Mouse (Mus musculus): ENCODE data around the gene Tacr2. TPM values are rescaled to one million over a fixed set of nuclear protein-coding genes. Genes with fewer than 3 reads are reported as not detected.

The Tacr2 gene
- polyA plus RNA-seq, 1 experiment from 2014 or later, result not detected

DNA sequence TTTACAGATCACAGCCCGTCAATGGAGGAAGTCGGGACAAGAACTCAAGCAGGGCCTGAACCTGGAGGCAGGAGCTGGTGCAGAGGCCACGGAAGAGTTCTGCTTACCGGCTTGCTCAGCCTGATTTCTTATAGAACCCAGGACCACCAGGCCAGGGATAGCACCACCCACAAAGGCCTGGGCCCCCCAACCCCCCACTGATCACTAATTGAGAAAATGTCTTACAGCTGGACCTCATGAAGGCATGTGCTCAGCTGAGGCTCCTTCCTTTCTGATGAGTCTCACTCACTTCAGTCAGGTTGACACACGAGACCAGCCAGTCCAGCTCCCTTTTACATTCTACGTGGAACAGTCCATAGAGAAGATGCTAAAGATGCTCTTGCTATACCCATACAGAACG, 26.4 kb upstream of the Tacr2 start:
- WGBS, result 75% methylated on average over 7 of the region's 7 CpGs
- Histone ChIP-seq H3K4me3 (ENCODE audit: control insufficient read depth in 1 of 2, insufficient read depth in 1 of 2, low read depth in 1 of 2, low read length in 2 of 2) (no peak overlapping the region), H3K27ac (replicated peaks in 1 of 2; ENCODE audit: control insufficient read depth in 1 of 2, insufficient read depth in 1 of 2, low read depth in 2 of 2, low read length in 2 of 2) (no peak overlapping the region), H3K4me1 (ENCODE audit: control insufficient read depth in 2 of 2, insufficient read depth in 2 of 2, low read length in 2 of 2) (peaks cover 0 to 5% of the 10 kb centered on the region in 2 experiments; a peak in 1 of 4 replicates), H3K36me3 (ENCODE audit: control insufficient read depth, insufficient read depth, low read length) (no peaks in the 10 kb centered on the region), H3K27me3 (ENCODE audit: control insufficient read depth, insufficient read depth, low read length) (no peaks in the 10 kb centered on the region), H3K4me2 (ENCODE audit: low read length) (no peak overlapping the region), H3K9me3 (ENCODE audit: control insufficient read depth, low read length) (no peaks in the 10 kb centered on the region), H3K9ac (ENCODE audit: low read length) (no peak overlapping the region)
- no peak for ATAC-seq (ENCODE audit: insufficient number of reproducible peaks, insufficient read depth, low FRiP score, low read depth)

- WGBS, result 74% methylated on average over 6 of the region's 6 CpGs
- H3K27me3 ChIP-seq (ENCODE audit: control insufficient read depth, insufficient read depth, low read length), result no peaks in the 10 kb centered on the region
- H3K36me3 ChIP-seq (ENCODE audit: control insufficient read depth, insufficient read depth, low read length), result no peaks in the 10 kb centered on the region
- no peaks in the 10 kb centered on the region for H3K9me3 ChIP-seq (ENCODE audit: control insufficient read depth, low read length)
- peaks cover 4 to 5% of the 10 kb centered on the region in 2 experiments; a peak in 2 of 4 replicates for H3K4me1 ChIP-seq (ENCODE audit: control insufficient read depth in 2 of 2, insufficient read depth in 2 of 2, low read length in 2 of 2)
- no peak overlapping the region for H3K4me3 ChIP-seq (ENCODE audit: control insufficient read depth in 1 of 2, insufficient read depth in 1 of 2, low read depth in 1 of 2, low read length in 2 of 2)
- H3K27ac ChIP-seq (replicated peaks in 1 of 2; ENCODE audit: control insufficient read depth in 1 of 2, insufficient read depth in 1 of 2, low read depth in 2 of 2, low read length in 2 of 2), result no peak overlapping the region
- H3K9ac ChIP-seq (ENCODE audit: low read length), result no peak overlapping the region
- no peak for ATAC-seq (ENCODE audit: insufficient number of reproducible peaks, insufficient read depth, low FRiP score, low read depth)
- H3K4me2 ChIP-seq (ENCODE audit: low read length), result no peak overlapping the region
These were observed 24.1 kb upstream of the Tacr2 start for GRCm38 (mm10) chr10:62228126-62228525.

DNA sequence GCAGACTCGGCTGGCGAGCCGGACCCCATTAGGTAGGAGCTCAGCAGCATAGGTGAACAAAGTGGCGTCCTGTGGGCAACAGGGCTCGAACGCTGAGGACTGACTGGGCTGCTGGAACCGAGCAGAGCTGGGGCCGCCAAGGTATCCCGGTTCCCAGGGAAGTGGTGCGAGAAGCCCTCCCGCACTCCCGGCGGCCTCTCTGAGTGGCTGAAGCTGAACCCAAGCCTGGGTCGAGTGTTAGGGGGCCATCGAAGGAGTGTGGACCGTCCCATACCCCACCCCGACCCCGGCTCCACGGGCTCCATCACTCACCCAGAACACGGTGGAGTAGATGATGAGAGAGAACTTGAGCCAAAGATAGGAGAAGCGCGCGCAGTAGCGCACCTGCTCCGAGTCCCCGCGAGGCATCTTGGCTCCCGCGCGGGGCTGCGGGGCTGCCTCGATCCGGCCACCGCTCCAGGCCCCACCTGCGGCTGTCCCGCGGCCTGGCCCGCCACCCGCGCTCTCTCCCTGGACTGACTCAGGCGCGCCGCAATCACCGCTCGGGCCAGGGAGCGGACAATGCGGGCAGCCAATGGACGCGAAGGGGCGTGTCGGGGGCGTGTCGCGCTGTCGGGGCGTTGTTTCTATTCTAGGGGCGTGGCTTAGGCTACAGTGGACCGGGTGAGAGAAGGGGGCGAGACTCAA, 21.4 kb upstream of the Tacr2 start, which contains the start of gene Tspan15:
Gene Tspan15, minus strand, starts transcription at position 544 of the 687 bp plus-strand sequence.
- Histone ChIP-seq H3K27ac (replicated peaks in 1 of 2; ENCODE audit: control insufficient read depth in 1 of 2, insufficient read depth in 1 of 2, low read depth in 2 of 2, low read length in 2 of 2) (no peak within 1 kb of the TSS), H3K9ac (ENCODE audit: low read length) (peak within 1 kb of the TSS; percentile 70), H3K9me3 (ENCODE audit: control insufficient read depth, low read length) (no peaks in the 10 kb centered on the region), H3K4me1 (ENCODE audit: control insufficient read depth in 2 of 2, insufficient read depth in 2 of 2, low read length in 2 of 2) (peaks cover 4 to 5% of the 10 kb centered on the region in 2 experiments; a peak in 2 of 4 replicates), H3K27me3 (ENCODE audit: control insufficient read depth, insufficient read depth, low read length) (no peaks in the 10 kb centered on the region), H3K4me3 (ENCODE audit: control insufficient read depth in 1 of 2, insufficient read depth in 1 of 2, low read depth in 1 of 2, low read length in 2 of 2) (peak within 1 kb of the TSS; percentile 60), H3K36me3 (ENCODE audit: control insufficient read depth, insufficient read depth, low read length) (no peaks in the 10 kb centered on the region), H3K4me2 (ENCODE audit: low read length) (peak within 1 kb of the TSS; percentile 99)
- under 1% methylated on average over 59 of the region's 59 CpGs for WGBS
- ATAC-seq (ENCODE audit: insufficient number of reproducible peaks, insufficient read depth, low FRiP score, low read depth), result peak; percentile 96

DNA sequence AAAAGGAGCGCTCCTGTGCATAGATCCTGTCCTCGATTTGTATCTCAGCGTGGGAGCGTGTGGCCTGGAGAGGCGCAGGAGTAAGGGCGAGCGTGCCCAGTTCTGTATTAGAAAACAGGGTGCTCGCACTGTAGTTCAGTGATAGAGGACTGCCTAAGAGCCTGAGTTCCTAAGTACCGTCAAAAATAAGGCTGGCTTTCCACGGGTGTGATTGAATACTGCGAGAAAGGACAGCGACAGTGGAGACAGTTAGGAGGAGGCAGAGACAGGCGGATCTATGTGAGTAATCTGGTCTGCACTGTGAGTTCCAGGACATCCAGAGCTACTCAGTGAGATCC, 20.9 kb upstream of the Tacr2 start:
- Histone ChIP-seq H3K27me3 (ENCODE audit: control insufficient read depth, insufficient read depth, low read length) (no peaks in the 10 kb centered on the region), H3K4me1 (ENCODE audit: control insufficient read depth in 2 of 2, insufficient read depth in 2 of 2, low read length in 2 of 2) (peaks cover 4 to 5% of the 10 kb centered on the region in 2 experiments; a peak in 2 of 4 replicates), H3K4me3 (ENCODE audit: control insufficient read depth in 1 of 2, insufficient read depth in 1 of 2, low read depth in 1 of 2, low read length in 2 of 2) (peak overlapping the region; percentile 60), H3K27ac (replicated peaks in 1 of 2; ENCODE audit: control insufficient read depth in 1 of 2, insufficient read depth in 1 of 2, low read depth in 2 of 2, low read length in 2 of 2) (no peak overlapping the region), H3K9ac (ENCODE audit: low read length) (peak overlapping the region; percentile 70; the same call in 1 of the 2 replicates), H3K4me2 (ENCODE audit: low read length) (peak overlapping the region; percentile 99), H3K9me3 (ENCODE audit: control insufficient read depth, low read length) (no peaks in the 10 kb centered on the region), H3K36me3 (ENCODE audit: control insufficient read depth, insufficient read depth, low read length) (no peaks in the 10 kb centered on the region)
- no peak for ATAC-seq (ENCODE audit: insufficient number of reproducible peaks, insufficient read depth, low FRiP score, low read depth)
- under 1% methylated on average over 13 of the region's 13 CpGs for WGBS

DNA sequence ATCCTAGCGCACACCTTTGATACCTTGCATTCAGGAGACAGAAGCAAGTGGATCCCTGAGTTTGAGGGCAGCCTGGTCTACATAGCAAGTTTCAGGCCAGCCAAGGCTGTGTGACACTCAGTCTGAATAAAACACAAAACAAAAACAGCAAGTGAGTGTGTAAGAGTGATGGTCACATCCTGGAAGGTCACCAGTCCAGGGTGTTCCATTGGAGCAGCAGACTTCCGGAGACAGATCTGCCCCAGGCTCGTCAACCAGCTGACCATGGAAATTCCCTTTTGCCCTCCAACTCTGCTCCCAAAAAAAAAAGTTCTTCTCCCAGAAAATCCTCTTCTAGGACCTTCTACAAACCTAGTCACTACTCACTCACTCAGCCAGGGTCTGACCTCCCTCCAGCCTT, 20.4 kb upstream of the Tacr2 start:
- Histone ChIP-seq H3K36me3 (ENCODE audit: control insufficient read depth, insufficient read depth, low read length) (no peaks in the 10 kb centered on the region), H3K9me3 (ENCODE audit: control insufficient read depth, low read length) (no peaks in the 10 kb centered on the region), H3K9ac (ENCODE audit: low read length) (no peak overlapping the region), H3K4me2 (ENCODE audit: low read length) (peak overlapping the region; percentile 99), H3K4me3 (ENCODE audit: control insufficient read depth in 1 of 2, insufficient read depth in 1 of 2, low read depth in 1 of 2, low read length in 2 of 2) (no peak overlapping the region), H3K4me1 (ENCODE audit: control insufficient read depth in 2 of 2, insufficient read depth in 2 of 2, low read length in 2 of 2) (peaks cover 4 to 5% of the 10 kb centered on the region in 2 experiments; a peak in 2 of 4 replicates), H3K27me3 (ENCODE audit: control insufficient read depth, insufficient read depth, low read length) (no peaks in the 10 kb centered on the region), H3K27ac (replicated peaks in 1 of 2; ENCODE audit: control insufficient read depth in 1 of 2, insufficient read depth in 1 of 2, low read depth in 2 of 2, low read length in 2 of 2) (no peak overlapping the region)
- 77% methylated on average over 3 of the region's 3 CpGs for WGBS
- no peak for ATAC-seq (ENCODE audit: insufficient number of reproducible peaks, insufficient read depth, low FRiP score, low read depth)

DNA sequence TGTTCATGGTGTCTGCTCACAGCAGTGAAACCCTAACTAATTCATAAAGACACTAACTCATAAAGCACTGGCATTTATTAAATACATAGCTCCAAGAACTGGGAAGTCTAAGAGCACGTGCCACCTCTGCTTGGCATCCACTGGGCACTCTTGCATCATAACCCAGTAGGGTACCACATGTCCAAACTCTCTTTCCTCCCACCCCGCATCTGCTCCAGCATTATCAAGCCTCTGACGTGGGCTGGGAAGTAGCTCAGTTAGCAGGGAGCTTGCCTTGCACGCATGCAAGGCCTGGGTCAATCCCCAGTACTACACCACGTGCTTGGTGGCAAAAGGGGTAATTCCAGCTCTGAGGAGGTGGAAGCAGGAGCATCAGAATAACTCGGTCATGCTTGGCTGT, 16.1 kb upstream of the Tacr2 start:
- no peak overlapping the region for H3K27ac ChIP-seq (replicated peaks in 1 of 2; ENCODE audit: control insufficient read depth in 1 of 2, insufficient read depth in 1 of 2, low read depth in 2 of 2, low read length in 2 of 2)
- no peak for ATAC-seq (ENCODE audit: insufficient number of reproducible peaks, insufficient read depth, low FRiP score, low read depth)
- WGBS, result 80% methylated on average over 6 of the region's 6 CpGs

DNA sequence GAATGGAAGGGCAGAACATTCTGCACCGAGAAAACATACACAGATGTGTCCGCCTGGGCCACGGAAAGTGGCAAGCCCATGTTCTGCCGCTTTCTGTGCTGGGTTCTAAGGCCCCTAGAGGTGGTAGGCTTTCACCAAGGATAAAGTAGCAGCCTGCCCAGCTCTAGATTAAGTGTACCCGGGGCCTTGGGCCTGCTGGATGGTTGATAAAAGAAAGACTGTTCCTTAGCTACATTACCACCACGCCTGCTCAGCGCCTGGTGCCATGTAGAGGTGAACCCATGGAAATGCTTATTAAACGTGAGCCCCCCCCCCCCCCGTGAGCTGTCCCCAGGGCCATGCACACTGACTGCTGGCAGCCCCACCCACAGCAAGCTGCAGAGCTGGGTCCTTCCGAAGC, 15.0 kb upstream of the Tacr2 start:
- Histone ChIP-seq H3K4me3 (ENCODE audit: control insufficient read depth in 1 of 2, insufficient read depth in 1 of 2, low read depth in 1 of 2, low read length in 2 of 2) (no peak overlapping the region), H3K36me3 (ENCODE audit: control insufficient read depth, insufficient read depth, low read length) (no peaks in the 10 kb centered on the region), H3K27ac (replicated peaks in 1 of 2; ENCODE audit: control insufficient read depth in 1 of 2, insufficient read depth in 1 of 2, low read depth in 2 of 2, low read length in 2 of 2) (no peak overlapping the region), H3K9me3 (ENCODE audit: control insufficient read depth, low read length) (no peaks in the 10 kb centered on the region), H3K27me3 (ENCODE audit: control insufficient read depth, insufficient read depth, low read length) (no peaks in the 10 kb centered on the region), H3K4me1 (ENCODE audit: control insufficient read depth in 2 of 2, insufficient read depth in 2 of 2, low read length in 2 of 2) (no peaks in the 10 kb centered on the region), H3K4me2 (ENCODE audit: low read length) (no peak overlapping the region), H3K9ac (ENCODE audit: low read length) (no peak overlapping the region)
- no peak for ATAC-seq (ENCODE audit: insufficient number of reproducible peaks, insufficient read depth, low FRiP score, low read depth)
- 77% methylated on average over 10 of the region's 10 CpGs for WGBS

More for the DNA sequence above, 16.1 kb upstream of the Tacr2 start:
- Histone ChIP-seq H3K4me3 (ENCODE audit: control insufficient read depth in 1 of 2, insufficient read depth in 1 of 2, low read depth in 1 of 2, low read length in 2 of 2) (no peak overlapping the region), H3K36me3 (ENCODE audit: control insufficient read depth, insufficient read depth, low read length) (no peaks in the 10 kb centered on the region), H3K4me2 (ENCODE audit: low read length) (no peak overlapping the region), H3K4me1 (ENCODE audit: control insufficient read depth in 2 of 2, insufficient read depth in 2 of 2, low read length in 2 of 2) (peaks cover 0 to 4% of the 10 kb centered on the region in 2 experiments; a peak in 1 of 4 replicates), H3K27me3 (ENCODE audit: control insufficient read depth, insufficient read depth, low read length) (no peaks in the 10 kb centered on the region), H3K9me3 (ENCODE audit: control insufficient read depth, low read length) (no peaks in the 10 kb centered on the region), H3K9ac (ENCODE audit: low read length) (no peak overlapping the region)

GRCm38 (mm10) chr10:62238688-62239087, 13.6 kb upstream of the Tacr2 start:
- ATAC-seq (ENCODE audit: insufficient number of reproducible peaks, insufficient read depth, low FRiP score, low read depth), result no peak
- H3K27ac ChIP-seq (replicated peaks in 1 of 2; ENCODE audit: control insufficient read depth in 1 of 2, insufficient read depth in 1 of 2, low read depth in 2 of 2, low read length in 2 of 2), result no peak overlapping the region
- no peaks in the 10 kb centered on the region for H3K4me1 ChIP-seq (ENCODE audit: control insufficient read depth in 2 of 2, insufficient read depth in 2 of 2, low read length in 2 of 2)
- no peak overlapping the region for H3K4me3 ChIP-seq (ENCODE audit: control insufficient read depth in 1 of 2, insufficient read depth in 1 of 2, low read depth in 1 of 2, low read length in 2 of 2)
- WGBS, result 82% methylated on average over 3 of the region's 3 CpGs
- no peaks in the 10 kb centered on the region; the same call in 1 of the 2 replicates for H3K27me3 ChIP-seq (ENCODE audit: control insufficient read depth, insufficient read depth, low read length)
- no peaks in the 10 kb centered on the region for H3K9me3 ChIP-seq (ENCODE audit: control insufficient read depth, low read length)
- H3K36me3 ChIP-seq (ENCODE audit: control insufficient read depth, insufficient read depth, low read length), result no peaks in the 10 kb centered on the region
- no peak overlapping the region for H3K4me2 ChIP-seq (ENCODE audit: low read length)
- no peak overlapping the region for H3K9ac ChIP-seq (ENCODE audit: low read length)

Data from heart, embryonic 14.5 days (tissue).